Mouse (Mus musculus): ENCODE data around the gene Ccdc187.

Ccdc187 gene

GRCm38 (mm10) chr2:26280594-26280993, 13.8 kb downstream of the Ccdc187 start:
- no peak for DNase-seq (ENCODE audit: low read depth, low spot score)

GRCm38 (mm10) chr2:26279712-26280111, 14.6 kb downstream of the Ccdc187 start:
- DNase-seq (ENCODE audit: low read depth, low spot score): no peak

GRCm38 (mm10) chr2:26273611-26274010, 20.7 kb downstream of the Ccdc187 start:
- DNase-seq (ENCODE audit: low read depth, low spot score): peak; percentile 53

- DNase-seq (ENCODE audit: low read depth, low spot score): no peak
Observed at GRCm38 (mm10) chr2:26268216-26268615, 26.1 kb downstream of the Ccdc187 start.

- DNase-seq (ENCODE audit: low read depth, low spot score): no peak
Observed at GRCm38 (mm10) chr2:26266066-26266742, 28.2 kb downstream of the Ccdc187 start.

GRCm38 (mm10) chr2:26265095-26265494, 29.3 kb downstream of the Ccdc187 start:
- DNase-seq (ENCODE audit: low read depth, low spot score): no peak

- no peak for DNase-seq (ENCODE audit: low read depth, low spot score)
Observed at GRCm38 (mm10) chr2:26264646-26265045, 29.7 kb downstream of the Ccdc187 start.

GRCm38 (mm10) chr2:26257315-26258096, 36.9 kb downstream of the Ccdc187 start:
- DNase-seq (ENCODE audit: low read depth, low spot score): no peak

- DNase-seq (ENCODE audit: low read depth, low spot score): no peak
Observed at GRCm38 (mm10) chr2:26254816-26255215, 39.5 kb downstream of the Ccdc187 start.

GRCm38 (mm10) chr2:26252514-26253206, 41.7 kb downstream of the Ccdc187 start:
- no peak for DNase-seq (ENCODE audit: low read depth, low spot score)

GRCm38 (mm10) chr2:26247531-26247930, 46.8 kb downstream of the Ccdc187 start:
- no peak for DNase-seq (ENCODE audit: low read depth, low spot score)

GRCm38 (mm10) chr2:26240841-26241240, 53.5 kb downstream of the Ccdc187 start:
- no peak for DNase-seq (ENCODE audit: low read depth, low spot score)

GRCm38 (mm10) chr2:26240330-26240729, 54.0 kb downstream of the Ccdc187 start:
- DNase-seq (ENCODE audit: low read depth, low spot score): no peak

GRCm38 (mm10) chr2:26237290-26237782, 57.0 kb downstream of the Ccdc187 start, which contains the start of gene Qsox2:
Gene Qsox2, minus strand, starts transcription at chr2:26237525.
- DNase-seq (ENCODE audit: low read depth, low spot score): peak; percentile 91

GRCm38 (mm10) chr2:26236681-26237289, 57.6 kb downstream of the Ccdc187 start:
- DNase-seq (ENCODE audit: low read depth, low spot score): peak; percentile 22

- DNase-seq (ENCODE audit: low read depth, low spot score): no peak
Observed at GRCm38 (mm10) chr2:26234771-26235170, 59.6 kb downstream of the Ccdc187 start.

- DNase-seq (ENCODE audit: low read depth, low spot score): no peak
Observed at GRCm38 (mm10) chr2:26234253-26234652, 60.1 kb downstream of the Ccdc187 start.

- no peak for DNase-seq (ENCODE audit: low read depth, low spot score)
Observed at GRCm38 (mm10) chr2:26231366-26231765, 63.0 kb downstream of the Ccdc187 start.

- no peak for DNase-seq (ENCODE audit: low read depth, low spot score)
Observed at GRCm38 (mm10) chr2:26230253-26230652, 64.1 kb downstream of the Ccdc187 start.

- peak; percentile 62 for DNase-seq (ENCODE audit: low read depth, low spot score)
Observed at GRCm38 (mm10) chr2:26227788-26228187, 66.6 kb downstream of the Ccdc187 start.

GRCm38 (mm10) chr2:26225242-26225641, 69.1 kb downstream of the Ccdc187 start:
- no peak for DNase-seq (ENCODE audit: low read depth, low spot score)

- DNase-seq (ENCODE audit: low read depth, low spot score): no peak
Observed at GRCm38 (mm10) chr2:26223961-26224360, 70.4 kb downstream of the Ccdc187 start.
